Mouse (Mus musculus): ENCODE results near the gene Synpr. TPM values are rescaled to one million over a fixed set of nuclear protein-coding genes. Genes with fewer than 3 reads are reported as not detected.

The Synpr gene
- total RNA-seq, 2 experiments from 2014 or later: 114 to 116 TPM

GRCm38 (mm10) chr14:13453461-13454204 lies 169.1 kb downstream of the Synpr start:
- Histone ChIP-seq H3K27ac (no peak overlapping the region), H3K4me3 (no peak overlapping the region)
- intact Hi-C loops (cut with DNase I): no loop called here
- peak in 1 of 2 experiments; percentile 21 for DNase-seq (ENCODE audit: extremely low spot score in 1 of 2, low spot score in 2 of 2)
- TF ChIP-seq CTCF (IDR thresholded peaks at IDR 0.05): no peak

- H3K4me3 ChIP-seq: no peak overlapping the region
- intact Hi-C loops (cut with DNase I): loop anchor here (5.0 kb wide), 3 partner anchors 98 to 462 kb away; no protein-coding TSS in a partner anchor
- no peak overlapping the region for H3K27ac ChIP-seq
- no peak for TF ChIP-seq CTCF (IDR thresholded peaks at IDR 0.05)
- no peak for DNase-seq (ENCODE audit: extremely low spot score in 1 of 2, low spot score in 2 of 2)
These were observed 170.4 kb downstream of the Synpr start for GRCm38 (mm10) chr14:13454991-13455390.

GRCm38 (mm10) chr14:13459333-13459732 lies 174.8 kb downstream of the Synpr start:
- peak; percentile 66 for TF ChIP-seq CTCF (IDR thresholded peaks at IDR 0.05)
- H3K27ac ChIP-seq: no peak overlapping the region
- intact Hi-C loops (cut with DNase I): loop anchor here (1.0 to 5.0 kb wide), 5 partner anchors 102 to 458 kb away; no protein-coding TSS in a partner anchor
- H3K4me3 ChIP-seq: no peak overlapping the region
- no peak for DNase-seq (ENCODE audit: extremely low spot score in 1 of 2, low spot score in 2 of 2)

- H3K4me3 ChIP-seq: no peak overlapping the region
- TF ChIP-seq CTCF (IDR thresholded peaks at IDR 0.05): no peak
- intact Hi-C loops (cut with DNase I): no loop called here
- no peak for DNase-seq (ENCODE audit: extremely low spot score in 1 of 2, low spot score in 2 of 2)
- H3K27ac ChIP-seq: no peak overlapping the region
These were observed 184.6 kb downstream of the Synpr start for GRCm38 (mm10) chr14:13469211-13469610.

GRCm38 (mm10) chr14:13477821-13478220 lies 193.2 kb downstream of the Synpr start:
- no peak for DNase-seq (ENCODE audit: extremely low spot score in 1 of 2, low spot score in 2 of 2)
- Histone ChIP-seq H3K27ac (no peak overlapping the region), H3K4me3 (no peak overlapping the region)
- intact Hi-C loops (cut with DNase I): no loop called here
- TF ChIP-seq CTCF (IDR thresholded peaks at IDR 0.05): no peak

GRCm38 (mm10) chr14:13505355-13505754 lies 220.8 kb downstream of the Synpr start:
- DNase-seq (ENCODE audit: extremely low spot score in 1 of 2, low spot score in 2 of 2): no peak
- Histone ChIP-seq H3K27ac (no peak overlapping the region), H3K4me3 (no peak overlapping the region)
- intact Hi-C loops (cut with DNase I): no loop called here
- no peak for TF ChIP-seq CTCF (IDR thresholded peaks at IDR 0.05)

- DNase-seq (ENCODE audit: extremely low spot score in 1 of 2, low spot score in 2 of 2): peak in 1 of 2 experiments; percentile 10
- no peak overlapping the region for H3K27ac ChIP-seq
- intact Hi-C loops (cut with DNase I): no loop called here
- TF ChIP-seq CTCF (IDR thresholded peaks at IDR 0.05): no peak
- H3K4me3 ChIP-seq: no peak overlapping the region
These were observed 234.1 kb downstream of the Synpr start for GRCm38 (mm10) chr14:13518608-13519139.

- intact Hi-C loops (cut with DNase I): no loop called here
- TF ChIP-seq CTCF (IDR thresholded peaks at IDR 0.05): no peak
- DNase-seq (ENCODE audit: extremely low spot score in 1 of 2, low spot score in 2 of 2): no peak
- no peak overlapping the region for H3K27ac ChIP-seq
- no peak overlapping the region for H3K4me3 ChIP-seq
These were observed 234.8 kb downstream of the Synpr start for GRCm38 (mm10) chr14:13519239-13520011.

GRCm38 (mm10) chr14:13547746-13548145 lies 263.2 kb downstream of the Synpr start:
- DNase-seq (ENCODE audit: extremely low spot score in 1 of 2, low spot score in 2 of 2): no peak
- intact Hi-C loops (cut with DNase I): no loop called here

GRCm38 (mm10) chr14:13551209-13551608 lies 266.6 kb downstream of the Synpr start:
- TF ChIP-seq CTCF (IDR thresholded peaks at IDR 0.05): no peak
- Histone ChIP-seq H3K27ac (no peak overlapping the region), H3K4me3 (no peak overlapping the region)
- intact Hi-C loops (cut with DNase I): no loop called here
- no peak for DNase-seq (ENCODE audit: extremely low spot score in 1 of 2, low spot score in 2 of 2)

More at GRCm38 (mm10) chr14:13547746-13548145, 263.2 kb downstream of the Synpr start:
- Histone ChIP-seq H3K4me3 (no peak overlapping the region), H3K27ac (no peak overlapping the region)
- no peak for TF ChIP-seq CTCF (IDR thresholded peaks at IDR 0.05)

- H3K27ac ChIP-seq: no peak overlapping the region
- intact Hi-C loops (cut with DNase I): no loop called here
- no peak for TF ChIP-seq CTCF (IDR thresholded peaks at IDR 0.05)
- no peak overlapping the region for H3K4me3 ChIP-seq
- DNase-seq (ENCODE audit: extremely low spot score in 1 of 2, low spot score in 2 of 2): no peak
These were observed 269.2 kb downstream of the Synpr start for GRCm38 (mm10) chr14:13553616-13554370.

Data from left cerebral cortex, adult 2 months (tissue).